Mouse (Mus musculus): Measurements from ENCODE around the gene Gnl1.
"Not testable (repeated sequence)": the region's sequence is repeated elsewhere in the genome, so short reads cannot be mapped to it uniquely, and the experiment has no call there.

The Gnl1 gene

GRCm38 (mm10) chr17:36025197-36025596 lies 45.5 kb downstream of the Gnl1 start:
- no peak for DNase-seq (ENCODE audit: low read depth)

- no peak for DNase-seq (ENCODE audit: low read depth)
These were observed 46.2 kb downstream of the Gnl1 start for GRCm38 (mm10) chr17:36025901-36026300.

- no peak for DNase-seq (ENCODE audit: low read depth)
These were observed 48.0 kb downstream of the Gnl1 start for GRCm38 (mm10) chr17:36027663-36028062.

- DNase-seq (ENCODE audit: low read depth) = no peak
These were observed 49.4 kb downstream of the Gnl1 start for GRCm38 (mm10) chr17:36028879-36029619.

- peak; percentile 31 for DNase-seq (ENCODE audit: low read depth)
These were observed 50.5 kb downstream of the Gnl1 start for GRCm38 (mm10) chr17:36030046-36030702.

GRCm38 (mm10) chr17:36030703-36031582 lies 51.3 kb downstream of the Gnl1 start:
- DNase-seq (ENCODE audit: low read depth) = not testable (repeated sequence)

- DNase-seq (ENCODE audit: low read depth) = peak; percentile 66
These were observed 52.1 kb downstream of the Gnl1 start for GRCm38 (mm10) chr17:36031583-36032331.

GRCm38 (mm10) chr17:36032351-36032875 lies 52.8 kb downstream of the Gnl1 start, which contains the start of gene H2-T23:
TSS of gene H2-T23 (minus strand) at chr17:36032855.
- DNase-seq (ENCODE audit: low read depth) = peak; percentile 92

GRCm38 (mm10) chr17:36034524-36034923 lies 54.9 kb downstream of the Gnl1 start:
- DNase-seq (ENCODE audit: low read depth) = not testable (repeated sequence)

GRCm38 (mm10) chr17:36035010-36035638 lies 55.5 kb downstream of the Gnl1 start:
- DNase-seq (ENCODE audit: low read depth) = peak; percentile 81

GRCm38 (mm10) chr17:36036126-36036525 lies 56.5 kb downstream of the Gnl1 start:
- DNase-seq (ENCODE audit: low read depth) = not testable (repeated sequence)

Measured in 416B (cell line).